Mouse (Mus musculus): ENCODE results near the gene Eif3l. TPM values are rescaled to one million over a fixed set of nuclear protein-coding genes. Genes with fewer than 3 reads are reported as not detected.

The Eif3l gene
- polyA plus RNA-seq, 1 experiment from 2014 or later, result 209 TPM

GRCm38 (mm10) chr15:79096556-79096955 is 21.6 kb downstream of the Eif3l start:
- no peak overlapping the region for H3K4me3 ChIP-seq (ENCODE audit: low read depth, low read length)
- peaks cover 46% of the 10 kb centered on the region for H3K36me3 ChIP-seq (ENCODE audit: control insufficient read depth, insufficient read depth, low read length)
- H3K9ac ChIP-seq (ENCODE audit: low read length), result no peak overlapping the region
- no peaks in the 10 kb centered on the region for H3K9me3 ChIP-seq (replicated peaks; ENCODE audit: control insufficient read depth, low read length)
- no peak overlapping the region for H3K27ac ChIP-seq (ENCODE audit: low read depth, low read length)
- WGBS, result 79% methylated on average over 3 of the region's 3 CpGs
- no peaks in the 10 kb centered on the region for H3K4me1 ChIP-seq (ENCODE audit: control insufficient read depth, insufficient read depth, low read length)
- ATAC-seq (no peak), DNase-seq (ENCODE audit: low spot score) (no peak)
- no peak overlapping the region for H3K4me2 ChIP-seq (ENCODE audit: low read length)
- H3K27me3 ChIP-seq (replicated peaks; ENCODE audit: control insufficient read depth, insufficient read depth, low read length), result no peaks in the 10 kb centered on the region

GRCm38 (mm10) chr15:79097135-79097534 is 22.2 kb downstream of the Eif3l start:
- Histone ChIP-seq H3K9me3 (replicated peaks; ENCODE audit: control insufficient read depth, low read length) (no peaks in the 10 kb centered on the region), H3K4me2 (ENCODE audit: low read length) (no peak overlapping the region), H3K36me3 (ENCODE audit: control insufficient read depth, insufficient read depth, low read length) (peaks cover 41% of the 10 kb centered on the region), H3K9ac (ENCODE audit: low read length) (no peak overlapping the region), H3K27me3 (replicated peaks; ENCODE audit: control insufficient read depth, insufficient read depth, low read length) (no peaks in the 10 kb centered on the region), H3K27ac (ENCODE audit: low read depth, low read length) (no peak overlapping the region), H3K4me1 (ENCODE audit: control insufficient read depth, insufficient read depth, low read length) (no peaks in the 10 kb centered on the region), H3K4me3 (ENCODE audit: low read depth, low read length) (no peak overlapping the region)
- ATAC-seq (no peak), DNase-seq (ENCODE audit: low spot score) (no peak)
- 47% methylated on average over 2 of the region's 2 CpGs for WGBS

- peaks cover 36% of the 10 kb centered on the region for H3K36me3 ChIP-seq (ENCODE audit: control insufficient read depth, insufficient read depth, low read length)
- H3K27ac ChIP-seq (ENCODE audit: low read depth, low read length), result no peak overlapping the region
- H3K9me3 ChIP-seq (replicated peaks; ENCODE audit: control insufficient read depth, low read length), result no peaks in the 10 kb centered on the region
- DNase-seq (ENCODE audit: low spot score), result no peak
- no peaks in the 10 kb centered on the region for H3K4me1 ChIP-seq (ENCODE audit: control insufficient read depth, insufficient read depth, low read length)
- WGBS, result 71% methylated on average over 6 of the region's 6 CpGs
- no peak for ATAC-seq
- H3K4me3 ChIP-seq (ENCODE audit: low read depth, low read length), result no peak overlapping the region
- no peak overlapping the region for H3K4me2 ChIP-seq (ENCODE audit: low read length)
- H3K27me3 ChIP-seq (replicated peaks; ENCODE audit: control insufficient read depth, insufficient read depth, low read length), result no peaks in the 10 kb centered on the region
- no peak overlapping the region for H3K9ac ChIP-seq (ENCODE audit: low read length)
These were observed 22.6 kb downstream of the Eif3l start for GRCm38 (mm10) chr15:79097611-79098025.

GRCm38 (mm10) chr15:79098220-79098619 is 23.2 kb downstream of the Eif3l start:
- H3K4me1 ChIP-seq (ENCODE audit: control insufficient read depth, insufficient read depth, low read length), result no peaks in the 10 kb centered on the region
- ATAC-seq (no peak), DNase-seq (ENCODE audit: low spot score) (no peak)
- no peak overlapping the region for H3K27ac ChIP-seq (ENCODE audit: low read depth, low read length)
- WGBS, result 75% methylated on average over 5 of the region's 5 CpGs
- no peak overlapping the region for H3K4me3 ChIP-seq (ENCODE audit: low read depth, low read length)
- no peaks in the 10 kb centered on the region for H3K9me3 ChIP-seq (replicated peaks; ENCODE audit: control insufficient read depth, low read length)
- no peaks in the 10 kb centered on the region for H3K27me3 ChIP-seq (replicated peaks; ENCODE audit: control insufficient read depth, insufficient read depth, low read length)
- no peak overlapping the region for H3K4me2 ChIP-seq (ENCODE audit: low read length)
- H3K9ac ChIP-seq (ENCODE audit: low read length), result no peak overlapping the region
- H3K36me3 ChIP-seq (ENCODE audit: control insufficient read depth, insufficient read depth, low read length), result peaks cover 30% of the 10 kb centered on the region

GRCm38 (mm10) chr15:79098868-79099267 is 23.9 kb downstream of the Eif3l start:
- Histone ChIP-seq H3K4me3 (ENCODE audit: low read depth, low read length) (no peak overlapping the region), H3K27me3 (replicated peaks; ENCODE audit: control insufficient read depth, insufficient read depth, low read length) (no peaks in the 10 kb centered on the region), H3K4me1 (ENCODE audit: control insufficient read depth, insufficient read depth, low read length) (no peaks in the 10 kb centered on the region), H3K9me3 (replicated peaks; ENCODE audit: control insufficient read depth, low read length) (no peaks in the 10 kb centered on the region), H3K9ac (ENCODE audit: low read length) (no peak overlapping the region), H3K36me3 (ENCODE audit: control insufficient read depth, insufficient read depth, low read length) (peaks cover 23% of the 10 kb centered on the region), H3K27ac (ENCODE audit: low read depth, low read length) (no peak overlapping the region), H3K4me2 (ENCODE audit: low read length) (no peak overlapping the region)
- no peak for DNase-seq (ENCODE audit: low spot score)
- 44% methylated on average over 7 of the region's 7 CpGs for WGBS
- ATAC-seq, result no peak

GRCm38 (mm10) chr15:79099456-79099855 is 24.5 kb downstream of the Eif3l start:
- no peak overlapping the region for H3K4me2 ChIP-seq (ENCODE audit: low read length)
- no peak for DNase-seq (ENCODE audit: low spot score)
- peaks cover 17% of the 10 kb centered on the region for H3K36me3 ChIP-seq (ENCODE audit: control insufficient read depth, insufficient read depth, low read length)
- WGBS, result 74% methylated on average over 4 of the region's 4 CpGs
- H3K27me3 ChIP-seq (replicated peaks; ENCODE audit: control insufficient read depth, insufficient read depth, low read length), result no peaks in the 10 kb centered on the region
- ATAC-seq, result no peak
- no peaks in the 10 kb centered on the region for H3K4me1 ChIP-seq (ENCODE audit: control insufficient read depth, insufficient read depth, low read length)
- no peaks in the 10 kb centered on the region for H3K9me3 ChIP-seq (replicated peaks; ENCODE audit: control insufficient read depth, low read length)
- no peak overlapping the region for H3K27ac ChIP-seq (ENCODE audit: low read depth, low read length)
- no peak overlapping the region for H3K9ac ChIP-seq (ENCODE audit: low read length)
- H3K4me3 ChIP-seq (ENCODE audit: low read depth, low read length), result no peak overlapping the region

GRCm38 (mm10) chr15:79100391-79100790 is 25.4 kb downstream of the Eif3l start:
- H3K27ac ChIP-seq (ENCODE audit: low read depth, low read length), result no peak overlapping the region
- no peak overlapping the region for H3K4me2 ChIP-seq (ENCODE audit: low read length)
- no peaks in the 10 kb centered on the region for H3K9me3 ChIP-seq (replicated peaks; ENCODE audit: control insufficient read depth, low read length)
- H3K9ac ChIP-seq (ENCODE audit: low read length), result no peak overlapping the region
- H3K27me3 ChIP-seq (replicated peaks; ENCODE audit: control insufficient read depth, insufficient read depth, low read length), result no peaks in the 10 kb centered on the region
- DNase-seq (ENCODE audit: low spot score) (no peak), ATAC-seq (no peak)
- WGBS, result 74% methylated on average over 4 of the region's 4 CpGs
- peaks cover 8% of the 10 kb centered on the region; the same call in 1 of the 2 replicates for H3K36me3 ChIP-seq (ENCODE audit: control insufficient read depth, insufficient read depth, low read length)
- no peaks in the 10 kb centered on the region for H3K4me1 ChIP-seq (ENCODE audit: control insufficient read depth, insufficient read depth, low read length)
- no peak overlapping the region for H3K4me3 ChIP-seq (ENCODE audit: low read depth, low read length)

- Histone ChIP-seq H3K4me1 (ENCODE audit: control insufficient read depth, insufficient read depth, low read length) (no peaks in the 10 kb centered on the region), H3K27me3 (replicated peaks; ENCODE audit: control insufficient read depth, insufficient read depth, low read length) (no peaks in the 10 kb centered on the region), H3K4me2 (ENCODE audit: low read length) (no peak overlapping the region), H3K36me3 (ENCODE audit: control insufficient read depth, insufficient read depth, low read length) (no peaks in the 10 kb centered on the region), H3K27ac (ENCODE audit: low read depth, low read length) (no peak overlapping the region), H3K9ac (ENCODE audit: low read length) (no peak overlapping the region), H3K9me3 (replicated peaks; ENCODE audit: control insufficient read depth, low read length) (no peaks in the 10 kb centered on the region), H3K4me3 (ENCODE audit: low read depth, low read length) (no peak overlapping the region)
- ATAC-seq (no peak), DNase-seq (ENCODE audit: low spot score) (no peak)
These were observed 26.6 kb downstream of the Eif3l start for GRCm38 (mm10) chr15:79101531-79101930.

- DNase-seq (ENCODE audit: low spot score) (no peak), ATAC-seq (no peak)
- Histone ChIP-seq H3K4me2 (ENCODE audit: low read length) (no peak overlapping the region), H3K4me3 (ENCODE audit: low read depth, low read length) (no peak overlapping the region), H3K36me3 (ENCODE audit: control insufficient read depth, insufficient read depth, low read length) (no peaks in the 10 kb centered on the region), H3K27me3 (replicated peaks; ENCODE audit: control insufficient read depth, insufficient read depth, low read length) (no peaks in the 10 kb centered on the region), H3K9me3 (replicated peaks; ENCODE audit: control insufficient read depth, low read length) (no peaks in the 10 kb centered on the region), H3K27ac (ENCODE audit: low read depth, low read length) (no peak overlapping the region), H3K9ac (ENCODE audit: low read length) (no peak overlapping the region), H3K4me1 (ENCODE audit: control insufficient read depth, insufficient read depth, low read length) (peaks cover 4% of the 10 kb centered on the region; the same call in 1 of the 2 replicates)
- WGBS, result 65% methylated on average over 10 of the region's 10 CpGs
These were observed 28.3 kb downstream of the Eif3l start for GRCm38 (mm10) chr15:79103264-79103663.

All from forebrain, embryonic 14.5 days (tissue).